Mouse (Mus musculus) c-Kit-negative CD71-positive TER-119-positive erythroid progenitor cells, embryonic 14.5 days (primary cell): ENCODE data around the gene Gm17349.
"Not testable (repeated sequence)": the region's sequence is repeated elsewhere in the genome, so short reads cannot be mapped to it uniquely, and the experiment has no call there.

Source experiments
- DNase-seq: peaks from one replicate; pipeline ENCODE4 v3.0.0-alpha.2; 2013; ENCODE audit warnings: low read depth, low spot score

Gene Gm17349

DNA sequence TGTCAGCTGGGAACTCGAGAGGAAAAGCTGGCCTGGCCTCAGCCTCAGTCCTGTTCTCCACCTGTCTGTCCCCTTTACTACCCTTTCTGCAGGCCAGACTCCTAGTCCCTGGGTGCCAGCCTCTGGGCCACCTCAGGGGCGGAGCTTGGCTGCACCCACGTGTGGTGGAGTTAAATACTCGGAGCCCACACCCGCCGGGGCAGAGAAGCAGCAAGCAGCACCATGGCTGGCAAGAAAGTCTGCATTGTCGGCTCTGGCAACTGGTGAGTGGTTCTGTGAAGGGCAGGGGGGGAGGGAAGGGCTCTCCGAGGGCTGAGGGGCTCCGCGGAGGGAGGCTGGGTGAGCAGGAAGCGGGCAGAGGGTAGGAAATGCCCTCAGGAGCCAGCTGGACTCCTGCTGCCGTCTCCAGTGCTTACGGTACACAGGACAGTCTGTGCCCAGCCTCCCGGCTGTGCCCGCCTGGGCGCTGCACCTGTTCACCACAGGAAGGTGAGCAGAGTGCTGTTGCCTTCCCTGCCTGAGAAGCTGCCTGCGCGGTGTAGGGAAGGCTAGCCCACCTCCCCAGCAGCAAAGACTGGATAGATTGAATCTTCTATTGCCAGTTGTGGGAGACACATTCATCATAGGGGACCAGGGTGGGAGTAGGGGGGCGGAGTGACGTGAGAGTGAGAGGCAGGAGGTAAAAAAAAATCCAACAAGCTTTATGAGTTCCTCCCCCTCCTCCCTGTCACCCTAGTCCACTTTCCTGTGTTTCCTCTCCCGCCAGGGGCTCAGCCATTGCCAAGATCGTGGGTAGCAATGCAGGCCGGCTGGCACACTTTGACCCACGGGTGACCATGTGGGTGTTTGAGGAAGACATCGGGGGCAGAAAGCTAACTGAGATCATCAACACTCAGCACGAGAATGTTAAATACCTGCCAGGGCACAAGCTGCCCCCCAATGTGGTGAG is 12.4 kb upstream of the Gm17349 start, which contains the start of gene Gpd1:
TSS of gene Gpd1 (plus strand) at position 130 of the 949 bp plus-strand sequence.
- DNase-seq: no peak

GRCm38 (mm10) chr15:99716814-99717213 is 11.5 kb upstream of the Gm17349 start:
- no peak for DNase-seq

- no peak for DNase-seq
These were observed 10.9 kb upstream of the Gm17349 start for GRCm38 (mm10) chr15:99715982-99716746.

- no peak for DNase-seq
These were observed 10.1 kb upstream of the Gm17349 start for GRCm38 (mm10) chr15:99715361-99715865.

DNA sequence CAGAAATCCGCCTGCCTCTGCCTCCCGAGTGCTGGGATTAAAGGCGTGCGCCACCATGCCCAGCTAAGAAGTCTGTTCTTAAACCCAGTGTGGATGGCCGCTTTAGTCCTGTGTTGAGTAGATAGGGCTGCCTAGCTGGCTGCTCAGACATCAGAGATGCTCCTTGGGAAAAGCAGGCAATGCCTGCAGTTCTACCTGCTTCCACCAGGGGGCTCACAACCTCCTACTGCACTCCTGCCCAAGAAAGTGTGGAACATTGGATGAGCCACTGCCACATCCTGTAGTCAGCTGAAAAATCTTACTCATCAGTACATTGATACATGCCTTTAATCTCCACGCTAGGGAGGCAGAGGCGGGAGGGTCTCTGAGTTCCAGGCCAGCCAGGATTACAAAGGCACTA is 9.6 kb upstream of the Gm17349 start:
- peak; percentile 49 for DNase-seq

DNA sequence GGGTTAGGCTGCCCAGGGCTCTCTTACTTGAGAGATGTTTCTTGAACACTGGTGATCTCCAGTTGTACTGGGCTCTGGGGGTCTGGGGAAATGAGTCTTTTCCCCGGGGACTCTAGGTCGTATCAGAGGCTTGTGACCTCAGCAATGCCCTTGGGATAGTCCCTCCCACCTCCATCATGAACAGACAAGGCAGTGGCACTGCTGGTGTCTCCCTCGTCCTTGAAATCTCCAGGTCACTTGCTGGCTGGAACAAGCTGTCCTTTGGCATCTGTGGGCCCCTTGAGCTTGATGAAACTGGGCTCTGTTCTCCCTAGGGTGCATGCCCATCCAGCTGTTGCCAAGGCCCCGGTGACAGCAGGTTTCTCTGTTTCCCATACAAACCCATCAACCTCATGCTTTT is 8.9 kb upstream of the Gm17349 start:
- DNase-seq: no peak

DNA sequence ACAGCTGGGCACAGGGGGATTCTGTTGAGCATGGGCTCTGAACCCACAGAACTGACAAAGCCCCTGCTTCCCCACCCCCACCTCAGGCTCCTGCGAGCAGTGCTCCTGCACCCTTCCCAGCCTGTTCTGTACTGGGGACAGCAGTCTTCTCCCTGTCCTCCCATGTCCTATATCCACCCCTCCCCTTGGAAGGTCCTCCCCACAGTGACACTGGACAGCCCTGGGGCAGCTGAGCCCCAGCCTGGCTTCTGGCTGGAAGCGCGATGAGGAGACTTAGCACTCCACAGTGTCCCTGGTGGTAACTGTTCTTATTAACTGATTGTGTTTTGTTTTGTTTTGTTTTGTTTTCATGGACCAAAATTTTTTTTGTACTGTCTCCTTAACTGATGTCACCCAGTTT is 8.3 kb upstream of the Gm17349 start:
- DNase-seq: no peak

DNA sequence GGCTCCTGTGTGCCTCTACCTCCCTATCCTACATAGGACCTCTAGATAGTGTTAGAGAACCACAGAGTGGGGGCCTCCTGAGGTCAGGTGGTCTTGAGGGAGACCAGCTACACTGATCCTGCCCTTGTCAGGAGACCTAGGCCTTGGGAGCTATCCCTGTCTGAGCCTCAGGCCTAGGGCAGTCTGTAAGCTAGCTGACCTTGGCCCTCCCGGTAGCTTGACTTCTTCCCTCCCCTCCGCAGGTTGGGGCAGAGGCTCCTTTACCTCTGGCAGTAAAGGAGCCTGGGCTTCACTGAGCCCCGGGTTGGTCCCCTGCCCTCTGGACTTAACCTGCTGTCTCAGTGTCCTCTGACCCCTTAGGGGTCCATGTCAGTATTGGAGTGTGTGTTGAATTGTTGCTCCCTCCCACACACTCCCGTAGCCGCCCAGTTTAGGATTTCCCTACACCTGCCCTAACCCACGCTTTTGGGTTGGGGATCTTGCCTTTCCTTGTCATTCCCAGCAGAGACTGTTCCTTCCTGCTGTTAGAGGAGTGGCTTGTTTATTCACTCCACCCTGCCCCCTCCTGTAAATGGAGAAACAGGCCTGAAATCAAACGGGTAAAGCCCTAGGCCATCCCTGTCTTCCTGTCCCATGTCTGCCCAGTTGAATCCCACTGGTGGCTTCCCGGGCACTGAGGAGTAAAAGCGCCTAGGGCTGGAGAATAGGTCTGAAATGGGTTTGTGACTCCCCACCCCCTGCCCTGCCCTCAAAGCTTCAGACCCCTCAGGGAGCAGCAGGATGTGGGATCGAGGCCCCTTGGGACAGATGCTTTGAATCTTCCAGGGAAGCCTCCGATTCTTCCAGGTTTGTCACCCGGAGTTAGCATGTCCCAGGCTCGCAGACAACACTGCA is 7.6 kb upstream of the Gm17349 start:
- DNase-seq: no peak

DNA sequence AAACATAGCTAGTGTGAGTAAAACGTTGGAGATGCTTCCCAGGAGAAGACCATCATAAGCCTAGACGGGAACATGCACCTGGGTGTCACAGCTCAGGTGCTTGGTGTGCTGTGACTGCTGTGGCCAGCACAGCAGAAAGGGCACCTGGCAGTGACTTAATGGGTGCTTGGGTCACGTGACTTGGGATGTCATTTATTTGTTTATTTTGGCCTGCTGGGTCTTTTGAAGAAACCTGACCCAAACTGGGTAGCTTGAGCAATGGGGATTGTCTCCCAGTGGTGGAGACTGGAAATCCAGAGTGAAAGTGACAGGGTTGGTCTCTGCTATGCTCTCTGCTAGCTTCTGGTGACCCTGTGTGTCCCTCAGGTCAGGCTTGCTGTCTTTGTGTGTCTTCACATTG is 6.2 kb upstream of the Gm17349 start:
- DNase-seq: no peak

DNA sequence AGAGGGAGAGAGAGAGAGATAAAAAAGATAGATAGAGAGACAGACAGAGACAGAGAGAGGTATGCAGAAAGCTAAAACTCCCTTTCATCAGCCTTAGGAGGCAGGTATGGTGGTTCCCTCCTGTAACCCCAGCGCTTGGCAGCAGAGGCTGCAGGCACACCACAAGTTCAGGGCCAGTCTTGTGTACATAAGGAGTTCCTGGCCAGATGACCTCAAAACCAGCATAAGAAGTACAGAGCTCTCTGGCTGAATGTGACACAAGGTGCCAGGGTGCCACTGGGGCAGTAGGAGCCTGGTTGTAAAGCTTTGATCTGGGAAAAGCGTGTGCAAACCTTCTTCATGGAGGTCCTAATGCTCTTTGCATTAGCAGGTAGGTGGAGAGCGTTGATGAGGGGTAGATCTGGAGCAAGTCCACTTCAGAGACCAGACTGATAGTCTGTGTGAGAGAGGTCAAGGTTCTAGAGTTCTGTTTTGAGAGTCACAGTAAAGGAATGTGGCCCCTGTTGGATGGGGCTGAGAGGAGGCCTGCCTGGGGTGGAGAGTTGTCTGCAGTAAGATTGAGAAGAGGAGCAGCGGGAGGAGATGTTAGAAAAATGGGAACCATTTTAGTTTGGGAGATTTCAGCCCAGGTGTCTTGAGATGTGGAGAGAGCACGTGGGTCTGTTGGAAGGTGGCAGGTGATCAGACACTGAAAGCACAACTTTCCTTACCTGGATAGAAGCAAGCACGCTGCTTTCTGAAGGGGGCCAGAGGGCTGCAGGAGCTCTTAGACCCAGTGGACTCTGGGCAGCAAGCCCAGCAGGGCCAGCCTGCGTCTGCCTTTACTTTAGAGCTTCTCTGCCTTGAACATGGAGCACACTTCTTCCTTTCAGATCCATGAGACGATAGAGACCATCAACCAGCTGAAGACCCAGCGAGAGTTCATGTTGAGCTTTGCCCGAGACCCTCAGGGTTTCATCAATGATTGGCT is 5.2 kb upstream of the Gm17349 start:
- DNase-seq: no peak

GRCm38 (mm10) chr15:99708176-99708575 is 2.9 kb upstream of the Gm17349 start:
- DNase-seq: no peak

- DNase-seq: no peak
These were observed 409 bp downstream of the Gm17349 start for GRCm38 (mm10) chr15:99704881-99705280.

- DNase-seq: no peak
These were observed 1.1 kb downstream of the Gm17349 start for GRCm38 (mm10) chr15:99704041-99704681.

DNA sequence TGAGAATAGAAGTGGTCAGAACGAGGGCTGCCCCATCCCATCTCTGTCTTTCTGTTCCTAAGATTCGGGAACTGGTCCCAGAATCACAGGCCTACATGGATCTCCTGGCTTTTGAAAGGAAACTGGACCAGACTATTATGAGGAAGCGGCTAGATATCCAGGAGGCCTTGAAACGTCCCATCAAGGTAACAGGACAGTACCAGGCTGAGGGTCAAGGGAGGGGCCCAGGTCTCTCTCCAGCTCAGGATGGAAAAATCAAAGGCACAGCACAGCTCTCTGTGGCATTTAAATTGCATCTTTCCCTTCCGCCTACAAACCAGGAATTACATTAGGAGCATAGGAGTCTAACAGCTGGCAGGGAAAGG is 1.6 kb downstream of the Gm17349 start:
- DNase-seq: no peak

DNA sequence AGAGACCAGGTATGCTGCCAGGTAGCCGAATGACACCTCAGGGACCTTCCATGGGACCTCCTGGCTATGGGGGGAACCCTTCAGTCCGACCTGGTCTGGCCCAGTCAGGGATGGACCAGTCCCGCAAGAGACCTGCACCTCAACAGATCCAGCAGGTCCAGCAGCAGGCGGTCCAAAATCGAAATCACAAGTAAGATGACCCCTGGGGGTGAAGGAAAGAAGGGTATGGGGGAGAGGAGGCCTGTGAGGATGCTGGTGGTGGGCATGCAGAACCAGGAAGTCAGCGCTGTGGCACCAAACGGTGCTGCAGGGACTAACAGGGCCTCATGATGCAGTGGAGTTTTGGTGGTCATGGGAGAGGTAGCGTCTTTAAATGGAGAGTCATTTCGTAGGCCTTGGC is 2.2 kb downstream of the Gm17349 start:
- DNase-seq: no peak

DNA sequence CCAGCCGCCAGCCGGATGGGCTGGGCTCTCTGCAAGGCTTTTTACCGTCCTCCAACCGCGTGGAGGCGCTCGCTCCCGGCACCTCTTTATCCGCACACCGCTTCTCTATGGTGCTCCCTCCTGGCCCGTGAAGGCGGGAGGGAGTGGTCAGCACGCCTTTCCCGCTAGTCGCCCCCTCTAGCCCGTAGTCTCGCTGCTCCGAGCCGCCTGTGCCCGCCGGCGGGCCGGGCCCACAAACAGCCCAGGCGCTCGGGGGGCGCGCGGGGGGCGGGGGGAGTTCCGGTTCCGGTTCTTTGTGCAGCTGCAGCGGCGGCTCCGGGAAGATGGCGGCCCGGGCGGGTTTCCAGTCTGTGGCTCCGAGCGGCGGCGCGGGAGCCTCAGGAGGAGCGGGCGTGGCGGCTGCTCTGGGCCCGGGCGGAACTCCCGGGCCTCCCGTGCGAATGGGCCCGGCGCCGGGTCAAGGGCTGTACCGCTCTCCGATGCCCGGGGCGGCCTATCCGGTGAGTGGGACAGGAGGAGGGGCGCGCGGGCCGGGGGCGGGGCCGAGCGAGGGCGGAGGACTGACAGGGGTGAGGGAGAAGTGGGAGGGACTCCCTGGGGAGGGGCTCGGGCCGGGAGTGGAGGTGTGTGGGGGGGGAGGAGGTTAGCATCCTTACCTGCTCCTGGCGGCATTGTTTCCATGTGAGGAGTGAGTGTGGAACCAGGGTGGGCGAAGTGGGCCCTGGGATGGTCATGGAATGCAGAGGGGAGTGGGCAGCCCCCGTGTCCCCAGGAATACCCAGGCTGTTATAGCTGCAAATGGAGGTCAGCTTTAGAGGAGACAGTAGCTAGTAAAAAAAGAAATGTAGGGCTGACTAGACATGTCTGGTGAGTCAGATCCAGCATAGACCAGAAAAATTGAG is 3.0 kb downstream of the Gm17349 start, which contains the start of gene Smarcd1:
TSS of gene Smarcd1 (plus strand) at position 131 of the 902 bp plus-strand sequence.
- DNase-seq: peak; percentile 83

DNA sequence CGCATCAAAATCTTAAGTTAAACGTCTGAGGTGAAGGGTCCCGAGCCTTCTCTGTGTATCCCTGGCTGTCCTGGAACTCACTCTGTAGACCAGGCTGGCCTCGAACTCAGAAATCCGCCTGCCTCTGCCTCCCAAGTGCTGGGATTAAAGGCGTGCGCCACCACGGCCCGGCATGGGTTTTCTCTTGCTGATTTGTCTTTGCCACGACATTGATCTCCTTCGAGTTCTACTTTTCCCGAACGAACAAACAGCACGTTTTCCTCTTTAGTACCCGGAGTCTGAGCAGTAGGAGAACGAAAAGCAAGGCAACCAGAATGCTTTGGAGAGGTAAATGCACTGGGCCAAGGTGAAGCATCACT is 3.7 kb downstream of the Gm17349 start:
- DNase-seq: not testable (repeated sequence)

DNA sequence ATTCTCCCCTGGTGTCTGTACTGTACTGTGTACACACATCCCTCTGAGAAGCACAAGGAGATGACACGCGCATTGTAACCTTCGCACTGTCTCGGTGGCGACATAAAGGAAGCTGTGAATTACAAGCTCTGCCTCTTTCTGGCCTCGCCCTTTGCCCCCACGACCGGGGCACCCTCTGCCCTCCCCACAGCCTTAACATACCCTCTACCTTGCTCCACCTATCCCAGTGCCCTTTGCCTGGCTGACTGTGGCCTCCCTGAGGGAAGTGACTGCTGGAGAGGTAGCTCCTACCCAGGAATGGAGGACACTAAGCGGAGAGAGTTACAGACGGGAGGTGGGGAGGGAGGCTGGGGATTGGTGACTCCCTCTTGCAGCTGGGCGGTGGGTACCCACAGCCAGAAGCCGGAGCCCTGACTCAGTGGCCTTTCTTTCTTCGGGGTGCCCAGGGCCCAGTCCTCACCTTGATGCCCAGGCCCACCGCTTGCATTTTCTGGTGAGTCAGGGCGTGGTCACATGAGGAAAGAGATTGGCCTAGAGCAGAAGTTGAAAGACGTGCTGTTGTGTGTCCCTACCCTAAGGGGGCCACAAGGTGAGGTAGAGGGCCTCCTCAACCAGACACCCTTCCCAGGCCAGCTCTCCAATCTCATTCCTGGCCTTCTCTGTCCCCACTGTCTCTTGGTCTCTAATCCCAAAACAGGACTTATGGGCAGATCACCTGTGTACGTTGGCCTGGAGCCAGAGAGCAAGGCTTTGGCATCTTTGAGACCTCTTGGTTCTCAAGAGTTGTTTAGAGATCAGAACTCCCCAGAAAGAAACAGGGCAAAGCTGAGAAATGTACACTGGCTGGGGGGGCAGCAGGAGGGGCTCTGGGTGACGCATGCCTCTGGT is 4.8 kb downstream of the Gm17349 start:
- DNase-seq: no peak
